Mouse (Mus musculus) forebrain, embryonic 14.5 days (tissue): ENCODE measurements at regions not wholly inside any gene's neighbourhood (a gene's known extent, or its start where the extent isn't known, plus 50 kb on each side); places are given as distances from the start of the nearest gene placed in this dataset.

Experiments used
- ATAC-seq: fragments of 200-750 bp; cut with Nextera tagmentation; 2 replicates; pipeline ENCODE4 v1.8.0; 2017; ENCODE audit warnings: mild to moderate bottlenecking, moderate library complexity
- DNase-seq: peaks from one replicate; pipeline ENCODE4 v3.0.0-alpha.2; 2015; ENCODE audit warnings: low spot score
- H3K27ac ChIP-seq: fragments of 300-500 bp; sonication (generic); 2 replicates; pipeline ENCODE4 v1.5.1; 2014; ENCODE audit warnings: low read depth, mild to moderate bottlenecking, control low read depth, low read length, moderate library complexity
- H3K27me3 ChIP-seq: fragments of 300-500 bp; sonication (generic); replicated peaks from 2 replicates; pipeline ENCODE4 v1.6.1; 2014; ENCODE audit warnings: low read length, control low read depth, mixed read lengths; ENCODE audit not compliant: control insufficient read depth, insufficient read depth
- H3K36me3 ChIP-seq: fragments of 300-500 bp; sonication (generic); 2 replicates; pipeline ENCODE4 v1.6.1; 2014; ENCODE audit warnings: low read length, control low read depth; ENCODE audit not compliant: control insufficient read depth, insufficient read depth
- H3K4me1 ChIP-seq: fragments of 300-500 bp; sonication (generic); 2 replicates; pipeline ENCODE4 v1.6.1; 2014; ENCODE audit warnings: antibody characterized with exemption, low read length, control low read depth; ENCODE audit not compliant: control insufficient read depth, insufficient read depth
- H3K4me2 ChIP-seq: fragments of 300-500 bp; sonication (generic); 2 replicates; pipeline ENCODE4 v1.6.1; 2014; ENCODE audit warnings: mild to moderate bottlenecking, control low read depth, low read length
- H3K4me3 ChIP-seq: fragments of 300-500 bp; sonication (generic); 2 replicates; pipeline ENCODE4 v1.5.1; 2014; ENCODE audit warnings: low read depth, low read length, control low read depth
- H3K9ac ChIP-seq: fragments of 300-500 bp; sonication (generic); 2 replicates; pipeline ENCODE4 v1.6.1; 2014; ENCODE audit warnings: mild to moderate bottlenecking, low read length, control low read depth, moderate library complexity
- H3K9me3 ChIP-seq: fragments of 300-500 bp; sonication (generic); replicated peaks from 2 replicates; pipeline ENCODE4 v1.6.1; 2016; ENCODE audit warnings: low read length, control low read depth, mixed read lengths; ENCODE audit not compliant: control insufficient read depth
- WGBS: fragments of 180-500 bp; shearing (Covaris S2); extraction: QIAGEN DNeasy Blood & Tissue Kit; methylation state at CpG from one replicate; pipeline ENCODE4 v1.1.7; 2014; 5-methylcytosine and 5-hydroxymethylcytosine counted together

- WGBS = 75% methylated on average over 2 of the region's 2 CpGs
- no peak for ATAC-seq
These were observed 137.3 kb upstream of the Kirrel3 start for GRCm38 (mm10) chr9:34348442-34348841.

GRCm38 (mm10) chr9:34349997-34350396 lies 135.7 kb upstream of the Kirrel3 start:
- no peaks in the 10 kb centered on the region for H3K27me3 ChIP-seq
- H3K4me3 ChIP-seq = no peak overlapping the region
- 88% methylated on average over 3 of the region's 3 CpGs for WGBS
- no peaks in the 10 kb centered on the region for H3K36me3 ChIP-seq
- H3K4me1 ChIP-seq = peaks cover 3% of the 10 kb centered on the region; the same call in 1 of the 2 replicates
- H3K9ac ChIP-seq = no peak overlapping the region
- ATAC-seq = no peak
- no peaks in the 10 kb centered on the region for H3K9me3 ChIP-seq
- DNase-seq = no peak
- no peak overlapping the region for H3K27ac ChIP-seq
- no peak overlapping the region for H3K4me2 ChIP-seq

More at GRCm38 (mm10) chr9:34348442-34348841, 137.3 kb upstream of the Kirrel3 start:
- H3K4me3 ChIP-seq = no peak overlapping the region
- no peak overlapping the region for H3K4me2 ChIP-seq
- peaks cover 3% of the 10 kb centered on the region; the same call in 1 of the 2 replicates for H3K4me1 ChIP-seq
- H3K9me3 ChIP-seq = no peaks in the 10 kb centered on the region
- no peak for DNase-seq
- no peak overlapping the region for H3K9ac ChIP-seq
- no peak overlapping the region for H3K27ac ChIP-seq
- H3K27me3 ChIP-seq = no peaks in the 10 kb centered on the region
- no peaks in the 10 kb centered on the region for H3K36me3 ChIP-seq

DNA sequence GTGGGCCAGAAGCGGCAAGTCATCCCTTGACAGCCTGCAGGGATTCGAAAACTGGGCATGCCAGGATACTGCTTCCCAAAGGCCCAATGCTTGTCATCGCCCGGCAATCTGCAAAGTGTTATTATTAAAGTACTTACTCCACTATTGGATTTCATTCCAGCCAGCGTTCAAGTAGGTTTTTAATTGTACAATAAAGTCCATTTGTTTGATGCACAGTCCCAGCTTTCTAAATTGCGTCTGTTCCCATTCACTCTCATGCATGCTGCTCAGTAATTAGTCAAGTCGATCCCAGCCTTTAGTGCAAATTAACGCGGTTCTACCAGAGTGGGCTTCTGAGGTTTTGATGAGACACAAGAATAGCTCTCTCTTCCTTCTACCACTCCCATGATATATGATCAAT lies 131.9 kb upstream of the Kirrel3 start:
- no peaks in the 10 kb centered on the region for H3K9me3 ChIP-seq
- 15% methylated on average over 9 of the region's 9 CpGs for WGBS
- H3K4me1 ChIP-seq = peaks cover 3% of the 10 kb centered on the region; the same call in 1 of the 2 replicates
- DNase-seq (peak; percentile 66), ATAC-seq (peak; percentile 68)
- H3K4me3 ChIP-seq = no peak overlapping the region
- no peaks in the 10 kb centered on the region for H3K36me3 ChIP-seq
- no peak overlapping the region for H3K27ac ChIP-seq
- no peaks in the 10 kb centered on the region for H3K27me3 ChIP-seq
- no peak overlapping the region for H3K4me2 ChIP-seq
- H3K9ac ChIP-seq = no peak overlapping the region

- Histone ChIP-seq H3K9ac (no peak overlapping the region), H3K9me3 (no peaks in the 10 kb centered on the region), H3K4me1 (peaks cover 3% of the 10 kb centered on the region; the same call in 1 of the 2 replicates), H3K4me2 (no peak overlapping the region), H3K27me3 (no peaks in the 10 kb centered on the region), H3K4me3 (no peak overlapping the region), H3K27ac (no peak overlapping the region), H3K36me3 (no peaks in the 10 kb centered on the region)
- no peak for DNase-seq
- ATAC-seq = no peak
- 57% methylated on average over 6 of the region's 6 CpGs for WGBS
These were observed 130.9 kb upstream of the Kirrel3 start for GRCm38 (mm10) chr9:34354723-34355316.

DNA sequence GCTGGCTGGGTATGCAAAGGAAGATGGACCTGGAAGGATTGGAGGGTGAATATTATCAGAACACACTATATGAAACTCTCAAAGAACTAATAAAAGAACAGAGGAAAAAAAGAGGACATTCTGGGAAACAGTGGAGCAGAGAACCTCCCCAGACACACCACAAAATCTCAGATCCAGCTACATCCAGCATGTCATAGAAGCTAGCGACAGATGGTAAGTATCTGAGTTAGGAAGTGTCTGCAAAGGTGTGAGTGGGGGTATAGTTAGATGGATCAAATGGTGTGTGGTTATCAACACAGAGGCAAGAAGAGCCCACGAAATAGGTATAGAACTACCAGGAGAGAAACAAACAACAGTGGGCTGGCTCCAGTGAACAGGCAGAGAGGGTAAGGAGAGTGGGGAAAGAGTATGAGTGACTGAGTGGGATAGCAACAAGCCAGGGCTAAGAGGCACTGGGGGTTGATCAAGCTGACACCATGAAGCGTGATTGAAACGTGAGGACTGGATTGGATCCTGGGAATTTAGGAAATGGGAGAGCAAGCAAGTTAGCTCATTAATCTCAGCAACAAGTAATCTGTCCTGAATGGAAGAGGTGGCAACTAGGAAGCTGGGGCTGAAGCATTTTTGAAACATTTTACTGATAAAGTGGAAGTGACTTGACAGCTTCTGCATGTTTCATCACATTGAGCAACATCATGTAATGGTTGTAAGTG lies 114.9 kb upstream of the Kirrel3 start:
- H3K27ac ChIP-seq = no peak overlapping the region
- DNase-seq = no peak
- 0 out of 2 replicates have a peak, but pooled peaks cover 3% of the 10 kb centered on the region for H3K4me1 ChIP-seq
- H3K9me3 ChIP-seq = no peaks in the 10 kb centered on the region
- 92% methylated on average over 4 of the region's 4 CpGs for WGBS
- H3K27me3 ChIP-seq = no peaks in the 10 kb centered on the region
- H3K36me3 ChIP-seq = no peaks in the 10 kb centered on the region
- no peak overlapping the region for H3K4me3 ChIP-seq
- no peak for ATAC-seq
- H3K9ac ChIP-seq = no peak overlapping the region
- no peak overlapping the region for H3K4me2 ChIP-seq

DNA sequence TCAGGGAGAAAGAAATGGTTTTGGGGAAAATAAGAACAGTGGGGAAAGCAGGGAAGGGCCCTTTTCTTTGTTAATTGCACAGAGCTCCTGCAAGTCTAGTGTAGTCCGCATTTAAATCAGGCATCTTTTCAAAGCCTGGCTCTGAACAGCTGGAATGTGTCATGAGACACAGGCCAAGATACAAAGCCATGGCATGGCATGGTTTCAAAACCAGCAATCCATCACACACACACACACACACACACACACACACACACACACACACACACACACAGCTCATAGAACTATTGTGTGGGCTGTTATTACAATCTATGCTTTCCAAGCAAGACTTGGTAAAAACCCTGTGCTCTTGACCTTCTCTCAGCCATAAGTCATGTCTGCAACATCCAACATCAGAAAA lies 110.5 kb upstream of the Kirrel3 start:
- Histone ChIP-seq H3K4me1 (0 out of 2 replicates have a peak, but pooled peaks cover 3% of the 10 kb centered on the region), H3K9me3 (no peaks in the 10 kb centered on the region), H3K27me3 (no peaks in the 10 kb centered on the region), H3K4me3 (no peak overlapping the region), H3K36me3 (no peaks in the 10 kb centered on the region), H3K9ac (no peak overlapping the region), H3K4me2 (no peak overlapping the region), H3K27ac (no peak overlapping the region)
- DNase-seq (peak; percentile 61), ATAC-seq (peak; percentile 77)
- WGBS = 13% methylated on average over 1 of the region's 1 CpGs

DNA sequence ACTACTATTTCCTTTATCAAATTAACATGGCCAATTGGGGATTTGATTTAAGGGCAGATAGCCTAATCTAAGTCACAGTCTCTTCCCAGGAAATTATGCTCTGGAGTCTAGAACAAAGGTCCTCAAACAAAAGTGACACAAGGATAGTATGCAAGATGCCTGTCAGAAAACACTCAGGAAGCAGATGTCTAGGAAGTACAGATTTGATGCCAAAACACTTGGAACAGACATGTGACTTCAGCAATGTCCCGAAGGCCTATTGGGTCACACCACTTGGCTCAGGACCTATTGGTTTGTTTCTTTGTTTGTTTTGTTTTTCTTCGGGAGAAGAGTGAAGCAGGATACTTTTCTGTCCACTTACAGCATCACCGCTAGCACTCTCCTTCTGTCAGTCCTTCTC lies 105.7 kb upstream of the Kirrel3 start:
- 89% methylated on average over 3 of the region's 3 CpGs for WGBS
- H3K4me1 ChIP-seq = 0 out of 2 replicates have a peak, but pooled peaks cover 6% of the 10 kb centered on the region
- no peak for ATAC-seq
- DNase-seq = no peak
- H3K4me2 ChIP-seq = no peak overlapping the region
- no peaks in the 10 kb centered on the region for H3K27me3 ChIP-seq
- no peaks in the 10 kb centered on the region for H3K9me3 ChIP-seq
- no peak overlapping the region for H3K27ac ChIP-seq
- no peak overlapping the region for H3K4me3 ChIP-seq
- H3K9ac ChIP-seq = no peak overlapping the region
- no peaks in the 10 kb centered on the region for H3K36me3 ChIP-seq

- Histone ChIP-seq H3K4me2 (no peak overlapping the region), H3K36me3 (no peaks in the 10 kb centered on the region), H3K9me3 (no peaks in the 10 kb centered on the region), H3K27ac (no peak overlapping the region), H3K9ac (no peak overlapping the region), H3K4me1 (0 out of 2 replicates have a peak, but pooled peaks cover 2% of the 10 kb centered on the region), H3K4me3 (no peak overlapping the region), H3K27me3 (no peaks in the 10 kb centered on the region)
- ATAC-seq (no peak), DNase-seq (no peak)
- WGBS = 84% methylated on average over 3 of the region's 3 CpGs
These were observed 104.1 kb upstream of the Kirrel3 start for GRCm38 (mm10) chr9:34381601-34382000.

- Histone ChIP-seq H3K4me2 (no peak overlapping the region), H3K36me3 (no peaks in the 10 kb centered on the region), H3K27me3 (no peaks in the 10 kb centered on the region), H3K4me3 (no peak overlapping the region), H3K9ac (no peak overlapping the region), H3K27ac (no peak overlapping the region), H3K9me3 (no peaks in the 10 kb centered on the region), H3K4me1 (0 out of 2 replicates have a peak, but pooled peaks cover 2% of the 10 kb centered on the region)
- WGBS = 26% methylated on average over 1 of the region's 1 CpGs
- no peak for ATAC-seq
- no peak for DNase-seq
These were observed 103.5 kb upstream of the Kirrel3 start for GRCm38 (mm10) chr9:34382208-34382607.
